ENCODE assay signal across 8 mouse cellular contexts in the genomic region with DNA sequence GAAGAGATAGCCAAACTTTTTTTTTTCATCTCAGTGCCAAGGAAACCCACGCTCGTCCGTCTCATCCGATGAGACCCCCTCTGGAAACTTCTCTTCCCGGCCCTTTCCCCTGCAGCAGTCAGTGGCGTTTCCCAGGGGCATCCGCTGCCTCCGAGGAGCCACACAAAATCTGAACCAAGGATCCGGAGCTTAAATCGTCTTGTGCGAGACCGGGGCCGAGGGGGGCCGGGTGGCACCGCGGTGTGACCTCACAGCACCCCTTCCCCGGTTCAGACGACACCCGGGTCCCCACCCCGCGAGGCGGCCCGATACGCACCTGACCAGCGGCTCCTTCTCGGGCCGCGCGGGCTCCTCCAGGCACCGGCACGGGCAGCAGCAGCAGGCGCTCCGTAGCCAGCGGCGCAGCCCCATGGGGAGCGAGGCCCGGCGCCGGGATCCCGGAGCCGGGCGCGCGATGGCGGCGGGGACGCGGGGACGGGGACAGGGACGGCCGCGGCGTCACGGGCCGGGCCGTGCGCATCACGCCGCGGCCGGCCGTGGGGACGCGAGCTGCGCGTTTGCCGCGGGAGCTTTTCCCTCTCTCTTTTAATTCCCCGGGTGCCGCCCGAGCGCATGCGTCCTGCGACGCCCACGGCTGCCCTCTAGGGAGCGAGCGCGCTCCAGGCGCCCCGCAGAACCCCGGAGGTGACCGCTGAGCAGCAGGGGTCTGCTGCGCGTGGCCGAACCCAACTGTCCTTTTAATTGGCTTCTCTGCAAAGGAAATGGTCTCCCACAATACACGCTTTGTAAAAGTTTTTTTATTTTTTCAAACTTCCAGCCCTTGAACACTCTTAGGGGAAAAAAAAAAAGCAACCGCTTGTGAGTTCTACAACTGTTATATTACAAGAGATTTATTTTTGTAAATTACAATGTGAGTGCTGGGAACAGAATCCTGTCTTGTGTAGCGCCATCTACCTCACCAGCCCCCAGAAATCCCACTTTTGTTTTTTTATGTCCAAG. TPM values are rescaled to one million over a fixed set of nuclear protein-coding genes. Genes with fewer than 3 reads are reported as not detected.
DNase-seq lines count a peak whose midpoint lies in the region; ATAC-seq lines count a peak whose summit lies in the region.

A gene (minus strand): TSS at position 607 of the 999 bp plus-strand sequence.

- peak; percentile 73 for ATAC-seq in hindbrain, embryonic 13.5 days (ENCODE audit: low FRiP score)
- ATAC-seq in megakaryocyte progenitor cell, adult 5-6 weeks (replicated peaks; ENCODE audit: poor library complexity), result peak; percentile 63

- DNase-seq in NIH3T3 (ENCODE audit: low read depth), result peak; percentile 77
- DNase-seq in cerebellum, adult 8-10 months, result peak; percentile 76
- peak; percentile 55 to 56 for DNase-seq in frontal cortex, postnatal 36 days (ENCODE audit: low spot score in 2 of 2)
- DNase-seq in left cerebral cortex, adult 8-10 months (ENCODE audit: low spot score in 2 of 2), result peak; percentile 33 to 49
- peak; percentile 56 to 66 for DNase-seq in right cerebral cortex, postnatal 10 days (ENCODE audit: low spot score in 2 of 2)
- DNase-seq in c-Kit-positive CD71-positive TER-119-positive erythroid progenitor cells, embryonic 14.5 days (ENCODE audit: low spot score), result no peak

- peak within 1 kb of the TSS; percentile 52; the same call in 1 of the 2 replicates for H3K27ac ChIP-seq in hindbrain, embryonic 13.5 days

- peaks cover 4% of the 10 kb centered on the region; the same call in 1 of the 2 replicates for H3K27me3 ChIP-seq in hindbrain, embryonic 13.5 days

- peak within 1 kb of the TSS; percentile 79 for H3K4me3 ChIP-seq in hindbrain, embryonic 13.5 days

- H3K9me3 ChIP-seq in hindbrain, embryonic 13.5 days, result no peaks in the 10 kb centered on the region

- under 1% methylated on average over 77 of the region's 89 CpGs for WGBS in hindbrain, embryonic 13.5 days

- peak within 1 kb of the TSS; percentile 98 for H3K4me2 ChIP-seq in hindbrain, embryonic 13.5 days

- H3K36me3 ChIP-seq in hindbrain, embryonic 13.5 days, result no peaks in the 10 kb centered on the region

- H3K9ac ChIP-seq in hindbrain, embryonic 13.5 days, result peak within 1 kb of the TSS; percentile 85

- peaks cover 19% of the 10 kb centered on the region for H3K4me1 ChIP-seq in hindbrain, embryonic 13.5 days (replicated peaks)

RNA-seq across cellular contexts. Expression of the gene that starts here (rescaled TPM):
- polyA plus RNA-seq in hindbrain, embryonic 13.5 days (2015; fragmentation: Nextera tagmentation; extraction: Ambion mirVana), result 5.7 and 7.0 TPM in 2 replicates
- 1 to 10 TPM; 4.6 to 6.9 (median 6.0) TPM for total RNA-seq in left cerebral cortex, adult 8-10 months (2022)
- 1.3 TPM in 2 replicates for total RNA-seq in megakaryocyte progenitor cell, adult 5-6 weeks (2015)
- 1.6 and 2.5 TPM in 2 replicates for total RNA-seq in megakaryocyte progenitor cell, adult 5-6 weeks (2017)
